Mouse (Mus musculus) lung, postnatal 0 days (tissue): ENCODE data around the gene Bet1l. TPM values are rescaled to one million over a fixed set of nuclear protein-coding genes. Genes with fewer than 3 reads are reported as not detected.

ENCODE experiments used
- ATAC-seq: fragments of 200-750 bp; cut with Nextera tagmentation; 2 replicates; pipeline ENCODE4 v1.8.0; 2017; ENCODE audit warnings: moderate library complexity
- DNase-seq: peaks from one replicate; pipeline ENCODE4 v3.0.0-alpha.2; 2016; ENCODE audit warnings: low spot score
- H3K27ac ChIP-seq: fragments of 300-500 bp; sonication (generic); 2 replicates; pipeline ENCODE4 v1.5.1; 2014; ENCODE audit warnings: antibody characterized with exemption, mild to moderate bottlenecking, low read length, mixed read lengths
- H3K27me3 ChIP-seq: fragments of 300-500 bp; sonication (generic); replicated peaks from 2 replicates; pipeline ENCODE4 v1.6.1; 2014; ENCODE audit warnings: low read length, mixed read lengths; ENCODE audit not compliant: insufficient read depth
- H3K36me3 ChIP-seq: fragments of 300-500 bp; sonication (generic); 2 replicates; pipeline ENCODE4 v1.6.1; 2014; ENCODE audit warnings: low read length, mixed read lengths; ENCODE audit not compliant: insufficient read depth
- H3K4me1 ChIP-seq: fragments of 300-500 bp; sonication (generic); 2 replicates; pipeline ENCODE4 v1.6.1; 2014; ENCODE audit warnings: antibody characterized with exemption, low read depth, low read length, mixed read lengths; ENCODE audit not compliant: insufficient read depth
- H3K4me2 ChIP-seq: fragments of 300-500 bp; sonication (generic); replicated peaks from 2 replicates; pipeline ENCODE4 v1.6.1; 2014; ENCODE audit warnings: low read depth, mild to moderate bottlenecking, low read length, moderate library complexity, mixed read lengths
- H3K4me3 ChIP-seq: fragments of 300-500 bp; sonication (generic); 2 replicates; pipeline ENCODE4 v1.5.1; 2014; ENCODE audit warnings: low read depth, low read length
- H3K9ac ChIP-seq: fragments of 300-500 bp; sonication (generic); replicated peaks from 2 replicates; pipeline ENCODE4 v1.6.1; 2014; ENCODE audit warnings: low read depth, mild to moderate bottlenecking
- H3K9me3 ChIP-seq: fragments of 300-500 bp; sonication (generic); 2 replicates; pipeline ENCODE4 v1.6.1; 2016; ENCODE audit warnings: low read length, mixed read lengths
- CTCF ChIP-seq: IDR thresholded peaks from 2 replicates; pipeline ENCODE4 v1.5.1; 2016; ENCODE audit warnings: antibody characterized with exemption, mild to moderate bottlenecking
- EP300 ChIP-seq: IDR thresholded peaks from 2 replicates; pipeline ENCODE4 v1.6.1; 2016; ENCODE audit warnings: antibody characterized with exemption, mild to moderate bottlenecking, control low read depth
- WGBS: fragments of 180-500 bp; shearing (Covaris S2); extraction: QIAGEN DNeasy Blood & Tissue Kit; methylation state at CpG from one replicate; pipeline ENCODE4 v1.1.7; 2014; 5-methylcytosine and 5-hydroxymethylcytosine counted together
- polyA plus RNA-seq: library from polyadenylated mRNA; unstranded; fragments of >200 nt; fragmentation: Nextera tagmentation; extraction: Ambion mirVana; gene quantifications from 2 replicates; pipeline ENCODE4 v1.2.1, GENCODE M21; 2015

The Bet1l gene
- polyA plus RNA-seq, 1 experiment from 2014 or later: 81.7 TPM

DNA sequence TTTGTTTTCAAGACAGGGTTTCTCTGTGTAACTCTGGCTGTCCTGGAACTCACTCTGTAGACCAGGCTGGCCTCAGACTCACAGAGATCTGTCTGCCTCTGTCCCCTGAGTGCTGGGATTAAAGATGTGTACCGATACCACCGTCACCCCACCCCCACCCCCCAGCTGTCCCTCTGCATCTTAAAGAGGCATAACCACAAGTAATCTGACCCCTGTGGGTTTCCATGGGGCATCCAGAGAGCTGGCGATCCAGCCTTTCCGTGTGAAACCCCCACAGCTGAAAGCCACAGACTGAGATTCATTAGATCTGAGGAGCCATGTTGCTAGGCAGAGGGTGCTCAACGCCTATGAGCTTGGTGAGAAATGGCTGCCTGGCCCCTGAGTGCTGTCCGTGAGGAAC is 2.6 kb upstream of the Bet1l start:
- ATAC-seq (no peak), DNase-seq (no peak)
- Histone ChIP-seq H3K4me1 (peaks cover 18% of the 10 kb centered on the region), H3K4me2 (no peak overlapping the region), H3K9ac (no peak overlapping the region), H3K27ac (no peak overlapping the region), H3K36me3 (peaks cover 30% of the 10 kb centered on the region), H3K27me3 (no peaks in the 10 kb centered on the region), H3K9me3 (no peaks in the 10 kb centered on the region), H3K4me3 (no peak overlapping the region)
- TF ChIP-seq CTCF (no peak), EP300 (no peak)
- 79% methylated on average over 6 of the region's 6 CpGs for WGBS

DNA sequence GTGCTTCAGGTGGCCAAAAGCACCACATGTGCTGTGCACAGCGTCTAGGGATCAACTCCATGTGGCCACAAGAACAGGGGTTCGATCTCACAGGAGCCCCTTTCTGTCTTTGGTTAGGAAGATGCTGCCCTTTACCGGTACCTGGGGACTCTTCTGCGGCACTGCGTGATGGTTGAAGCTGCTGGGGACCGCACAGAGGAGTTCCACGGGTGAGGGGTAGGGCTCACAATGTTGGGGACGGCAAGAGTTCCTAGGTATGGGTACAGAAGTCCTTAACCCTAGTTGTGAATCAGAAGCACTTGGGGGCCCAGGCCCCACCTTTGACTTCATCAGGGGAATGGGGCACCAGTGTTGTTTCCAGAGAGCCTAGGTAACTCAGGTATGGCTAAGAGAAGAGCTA is 1.4 kb upstream of the Bet1l start:
- peak overlapping the region; percentile 76; the same call in 1 of the 2 replicates for H3K4me3 ChIP-seq
- TF ChIP-seq EP300 (no peak), CTCF (no peak)
- H3K9me3 ChIP-seq: no peaks in the 10 kb centered on the region
- DNase-seq: no peak
- H3K27ac ChIP-seq: no peak overlapping the region
- H3K4me1 ChIP-seq: peaks cover 21% of the 10 kb centered on the region
- WGBS: 93% methylated on average over 8 of the region's 8 CpGs
- H3K4me2 ChIP-seq: peak overlapping the region; percentile 91
- no peaks in the 10 kb centered on the region for H3K27me3 ChIP-seq
- peak overlapping the region; percentile 91 for H3K9ac ChIP-seq
- ATAC-seq: no peak
- peaks cover 30% of the 10 kb centered on the region for H3K36me3 ChIP-seq

DNA sequence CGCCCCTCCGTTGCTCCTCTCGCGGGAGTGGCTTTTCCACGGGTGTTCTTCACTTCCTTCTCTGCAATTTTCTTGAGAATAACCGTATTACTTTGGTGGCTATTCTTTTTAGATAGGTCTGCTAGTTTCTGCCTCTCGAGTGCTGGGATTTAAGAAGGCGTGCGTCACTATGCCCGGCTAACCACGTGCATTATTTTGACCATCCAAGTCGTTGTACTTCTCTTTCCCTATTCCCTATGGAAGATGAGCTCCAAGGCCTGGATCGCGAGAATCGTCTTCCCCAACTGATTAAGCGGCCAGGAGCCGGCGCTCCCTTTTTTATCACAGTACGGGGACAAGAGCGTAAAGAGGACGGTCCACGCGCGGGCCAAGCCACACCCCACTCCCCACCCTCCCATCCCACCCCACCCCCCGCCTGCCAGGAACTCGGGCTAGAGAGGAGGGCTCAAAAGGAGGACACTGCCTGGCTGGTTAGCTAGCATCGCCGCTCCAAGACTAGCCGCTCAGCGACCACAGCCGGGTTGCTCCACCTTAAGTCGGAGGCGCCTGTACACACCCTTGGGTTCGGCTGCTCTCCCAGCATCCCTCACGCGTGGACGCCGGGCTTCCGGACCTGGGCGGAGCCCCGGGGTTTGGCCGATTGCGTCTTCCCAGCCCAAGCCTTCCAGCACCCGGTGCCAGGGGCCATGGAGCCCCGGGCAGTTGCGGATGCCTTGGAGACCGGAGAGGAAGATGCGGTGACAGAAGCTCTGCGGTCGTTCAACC is 410 bp downstream of the Bet1l start, which contains the start of gene Ric8a:
Gene Ric8a, plus strand, starts transcription at position 173 of the 765 bp plus-strand sequence.
- peak; percentile 95 for DNase-seq

DNA sequence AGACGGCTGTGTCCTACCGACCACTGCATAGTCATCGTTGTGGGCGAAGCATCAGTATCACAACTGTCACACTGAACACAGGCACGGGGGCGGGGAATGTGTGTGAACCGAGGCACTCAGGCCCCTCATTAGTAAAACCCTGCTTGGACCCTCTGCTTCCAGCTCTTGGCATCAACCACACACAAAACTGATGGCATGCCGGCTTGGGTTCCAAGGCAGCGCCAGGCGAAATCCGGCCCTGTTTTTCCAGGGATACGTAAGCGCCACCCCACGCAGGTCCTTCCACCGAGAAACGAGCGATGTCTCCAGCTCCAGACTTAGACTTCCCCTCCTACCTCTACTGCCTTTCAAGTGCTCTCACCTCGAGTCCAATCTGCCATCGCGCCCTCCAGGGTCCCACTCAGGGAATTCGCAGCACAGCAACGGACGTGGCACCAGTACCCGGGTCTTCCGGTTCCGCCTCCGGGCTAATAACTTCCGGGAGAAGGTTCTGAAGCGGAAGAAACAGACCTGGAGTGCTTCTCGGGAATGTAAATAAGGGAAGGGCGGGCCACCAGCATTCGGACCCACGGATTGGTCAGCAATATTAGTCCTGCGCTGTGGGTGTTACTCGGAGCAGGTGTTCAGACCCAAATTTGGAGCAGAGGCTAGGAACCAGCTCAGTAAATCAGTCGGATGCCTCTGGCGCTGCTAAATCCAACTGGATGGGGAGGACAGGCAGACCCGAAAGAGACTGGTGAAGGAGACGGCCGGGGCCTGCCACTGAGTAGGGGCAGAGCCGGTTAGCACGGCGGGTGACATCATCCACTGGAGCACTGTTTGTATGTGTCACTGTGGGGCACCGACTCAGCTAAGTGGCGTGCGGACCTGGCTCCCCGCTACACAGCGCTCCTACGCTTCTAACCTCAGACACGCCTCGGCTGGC is 1.3 kb downstream of the Bet1l start, which contains the start of gene Gm45785:
Gene Gm45785, minus strand, starts transcription at position 472 of the 925 bp plus-strand sequence.
- peak within 1 kb of the TSS; percentile 76 for H3K4me3 ChIP-seq
- DNase-seq (peak; percentile 99), ATAC-seq (peak; percentile 85)
- peaks cover 23% of the 10 kb centered on the region for H3K36me3 ChIP-seq
- H3K4me1 ChIP-seq: peaks cover 21% of the 10 kb centered on the region
- H3K9me3 ChIP-seq: no peaks in the 10 kb centered on the region
- peak within 1 kb of the TSS; percentile 91 for H3K9ac ChIP-seq
- H3K4me2 ChIP-seq: peak within 1 kb of the TSS; percentile 91
- H3K27me3 ChIP-seq: no peaks in the 10 kb centered on the region
- WGBS: under 1% methylated on average over 51 of the region's 51 CpGs
- TF ChIP-seq EP300 (peak; percentile 89), CTCF (peak; percentile 40)
- peak within 1 kb of the TSS; percentile 98 for H3K27ac ChIP-seq

More for the DNA sequence above, 410 bp downstream of the Bet1l start, which contains the start of gene Ric8a:
- peak; percentile 59 for TF ChIP-seq EP300
- no peak for TF ChIP-seq CTCF
- ATAC-seq: peak; percentile 89
- no peaks in the 10 kb centered on the region for H3K9me3 ChIP-seq
- peak within 1 kb of the TSS; percentile 91 for H3K4me2 ChIP-seq
- H3K4me1 ChIP-seq: peaks cover 21% of the 10 kb centered on the region
- H3K36me3 ChIP-seq: peaks cover 28% of the 10 kb centered on the region
- H3K4me3 ChIP-seq: peak within 1 kb of the TSS; percentile 76
- peak within 1 kb of the TSS; percentile 91 for H3K9ac ChIP-seq
- peak within 1 kb of the TSS; percentile 98 for H3K27ac ChIP-seq
- no peaks in the 10 kb centered on the region for H3K27me3 ChIP-seq
- under 1% methylated on average over 48 of the region's 50 CpGs for WGBS

DNA sequence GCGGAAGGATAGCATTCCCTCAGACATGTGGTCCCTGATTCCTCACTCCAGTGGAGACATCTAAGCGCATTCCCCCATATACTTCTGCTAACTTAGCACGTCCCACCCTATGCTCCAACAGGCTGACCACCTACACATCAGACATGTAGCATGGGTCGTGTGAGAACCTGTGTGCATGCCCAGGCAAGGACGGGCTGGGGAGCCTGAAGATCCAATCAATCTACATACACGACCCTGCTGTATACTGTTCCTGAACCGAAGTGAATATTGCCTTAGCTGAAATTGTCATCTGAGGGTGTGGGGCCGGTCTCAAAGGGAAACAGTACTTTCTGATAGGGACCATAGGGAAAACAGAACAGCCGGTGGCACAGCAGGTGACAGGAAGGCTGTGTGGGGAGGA is 2.2 kb downstream of the Bet1l start:
- no peak for DNase-seq
- no peak for TF ChIP-seq CTCF
- TF ChIP-seq EP300: no peak
- Histone ChIP-seq H3K27ac (peak overlapping the region; percentile 98), H3K9ac (peak overlapping the region; percentile 60; the same call in 1 of the 2 replicates), H3K27me3 (no peaks in the 10 kb centered on the region), H3K36me3 (peaks cover 15% of the 10 kb centered on the region), H3K4me1 (peaks cover 21% of the 10 kb centered on the region), H3K4me3 (peak overlapping the region; percentile 76), H3K4me2 (peak overlapping the region; percentile 91), H3K9me3 (no peaks in the 10 kb centered on the region)
- 70% methylated on average over 9 of the region's 9 CpGs for WGBS
- no peak for ATAC-seq

DNA sequence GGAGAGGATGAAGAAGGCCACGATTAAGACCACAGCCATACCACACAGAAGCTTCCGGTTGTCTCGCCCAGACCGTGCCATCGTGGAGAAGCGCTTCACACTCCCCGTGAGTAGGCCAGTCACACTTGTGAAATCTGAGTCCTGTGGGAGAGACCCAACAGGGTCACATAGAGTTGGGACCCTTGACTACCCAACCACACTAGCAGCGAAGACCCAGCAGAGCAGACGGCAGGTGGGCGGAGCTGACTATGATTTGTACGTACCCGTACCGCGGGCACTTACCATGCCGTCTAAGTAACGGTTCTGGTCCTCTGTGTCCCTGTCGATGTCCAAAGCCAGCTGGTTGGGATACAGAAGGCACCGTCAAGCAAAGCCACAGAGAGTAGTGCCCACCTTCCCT is 2.9 kb downstream of the Bet1l start:
- peaks cover 21% of the 10 kb centered on the region for H3K4me1 ChIP-seq
- H3K36me3 ChIP-seq: peaks cover 15% of the 10 kb centered on the region
- WGBS: 89% methylated on average over 18 of the region's 18 CpGs
- ATAC-seq (no peak), DNase-seq (no peak)
- H3K4me3 ChIP-seq: no peak overlapping the region
- no peak overlapping the region for H3K4me2 ChIP-seq
- TF ChIP-seq CTCF (no peak), EP300 (no peak)
- H3K27ac ChIP-seq: no peak overlapping the region
- no peak overlapping the region for H3K9ac ChIP-seq
- H3K9me3 ChIP-seq: no peaks in the 10 kb centered on the region
- H3K27me3 ChIP-seq: no peaks in the 10 kb centered on the region
